Mouse (Mus musculus): ENCODE data around the gene Efna2. TPM values are rescaled to one million over a fixed set of nuclear protein-coding genes. Genes with fewer than 3 reads are reported as not detected.

Efna2 gene
- polyA plus RNA-seq, 1 experiment from 2014 or later: 21.5 TPM

Other genes starting within 250 kb of the Efna2 start
- 97.7 and 102 TPM in 2 replicates for gene Wdr18, start 219.3 kb upstream of the Efna2 start, polyA plus RNA-seq (2015; fragmentation: Nextera tagmentation; extraction: Ambion mirVana)
- gene Grin3b, start 208.8 kb upstream of the Efna2 start, polyA plus RNA-seq (2015; fragmentation: Nextera tagmentation; extraction: Ambion mirVana): 0.45 and 0.46 TPM in 2 replicates
- gene Tmem259, start 195.2 kb upstream of the Efna2 start, polyA plus RNA-seq (2015; fragmentation: Nextera tagmentation; extraction: Ambion mirVana): 11.7 and 17.4 TPM in 2 replicates
- gene Cnn2, start 190.9 kb upstream of the Efna2 start, polyA plus RNA-seq (2015; fragmentation: Nextera tagmentation; extraction: Ambion mirVana): 30.5 and 38.9 TPM in 2 replicates
- 4.2 and 5.1 TPM in 2 replicates for gene Abca7, start 183.0 kb upstream of the Efna2 start, polyA plus RNA-seq (2015; fragmentation: Nextera tagmentation; extraction: Ambion mirVana)
- gene Arhgap45, start 162.8 kb upstream of the Efna2 start, polyA plus RNA-seq (2015; fragmentation: Nextera tagmentation; extraction: Ambion mirVana): 1.7 and 2.2 TPM in 2 replicates
- gene Polr2e, start 139.7 kb upstream of the Efna2 start, polyA plus RNA-seq (2015; fragmentation: Nextera tagmentation; extraction: Ambion mirVana): 141 and 143 TPM in 2 replicates
- gene Gpx4, start 132.3 kb upstream of the Efna2 start, polyA plus RNA-seq (2015; fragmentation: Nextera tagmentation; extraction: Ambion mirVana): 601 and 643 TPM in 2 replicates
- 10.3 and 13.0 TPM in 2 replicates for gene Sbno2, start 73.9 kb upstream of the Efna2 start, polyA plus RNA-seq (2015; fragmentation: Nextera tagmentation; extraction: Ambion mirVana)
- gene Stk11, start 63.7 kb upstream of the Efna2 start, polyA plus RNA-seq (2015; fragmentation: Nextera tagmentation; extraction: Ambion mirVana): 17.7 and 18.3 TPM in 2 replicates
- 554 and 581 TPM in 2 replicates for gene Atp5d, start 40.9 kb upstream of the Efna2 start, polyA plus RNA-seq (2015; fragmentation: Nextera tagmentation; extraction: Ambion mirVana)
- gene Cbarp, start 38.6 kb upstream of the Efna2 start, polyA plus RNA-seq (2015; fragmentation: Nextera tagmentation; extraction: Ambion mirVana): 98.8 and 130 TPM in 2 replicates
- 16.0 and 16.1 TPM in 2 replicates for gene Midn, start 31.2 kb upstream of the Efna2 start, polyA plus RNA-seq (2015; fragmentation: Nextera tagmentation; extraction: Ambion mirVana)
- 288 and 311 TPM in 2 replicates for gene Cirbp, start 13.5 kb upstream of the Efna2 start, polyA plus RNA-seq (2015; fragmentation: Nextera tagmentation; extraction: Ambion mirVana)
- 9.4 and 10.1 TPM in 2 replicates for gene 1600002K03Rik, start 6.5 kb upstream of the Efna2 start, polyA plus RNA-seq (2015; fragmentation: Nextera tagmentation; extraction: Ambion mirVana)
- gene Mum1, start 47.0 kb downstream of the Efna2 start, polyA plus RNA-seq (2015; fragmentation: Nextera tagmentation; extraction: Ambion mirVana): 38.0 and 38.7 TPM in 2 replicates
- 349 and 361 TPM in 2 replicates for gene Ndufs7, start 69.6 kb downstream of the Efna2 start, polyA plus RNA-seq (2015; fragmentation: Nextera tagmentation; extraction: Ambion mirVana)
- gene Gamt, start 81.5 kb downstream of the Efna2 start, polyA plus RNA-seq (2015; fragmentation: Nextera tagmentation; extraction: Ambion mirVana): 31.8 and 32.6 TPM in 2 replicates
- 38.4 and 38.5 TPM in 2 replicates for gene Dazap1, start 82.0 kb downstream of the Efna2 start, polyA plus RNA-seq (2015; fragmentation: Nextera tagmentation; extraction: Ambion mirVana)
- gene Rps15, start 113.0 kb downstream of the Efna2 start, polyA plus RNA-seq (2015; fragmentation: Nextera tagmentation; extraction: Ambion mirVana): 491 and 527 TPM in 2 replicates
- 139 and 149 TPM in 2 replicates for gene Apc2, start 116.5 kb downstream of the Efna2 start, polyA plus RNA-seq (2015; fragmentation: Nextera tagmentation; extraction: Ambion mirVana)
- 31.7 and 32.8 TPM in 2 replicates for gene 2310011J03Rik, start 141.1 kb downstream of the Efna2 start, polyA plus RNA-seq (2015; fragmentation: Nextera tagmentation; extraction: Ambion mirVana)
- gene Pcsk4, start 150.0 kb downstream of the Efna2 start, polyA plus RNA-seq (2015; fragmentation: Nextera tagmentation; extraction: Ambion mirVana): 8.1 and 8.5 TPM in 2 replicates
- 7.5 and 7.6 TPM in 2 replicates for gene Reep6, start 150.5 kb downstream of the Efna2 start, polyA plus RNA-seq (2015; fragmentation: Nextera tagmentation; extraction: Ambion mirVana)
- gene Adamtsl5, start 168.9 kb downstream of the Efna2 start, polyA plus RNA-seq (2015; fragmentation: Nextera tagmentation; extraction: Ambion mirVana): 1.1 and 1.8 TPM in 2 replicates
- 9.3 and 11.0 TPM in 2 replicates for gene Plk5, start 177.0 kb downstream of the Efna2 start, polyA plus RNA-seq (2015; fragmentation: Nextera tagmentation; extraction: Ambion mirVana)
- gene Mex3d, start 208.2 kb downstream of the Efna2 start, polyA plus RNA-seq (2015; fragmentation: Nextera tagmentation; extraction: Ambion mirVana): 9.1 and 9.2 TPM in 2 replicates
- 196 and 207 TPM in 2 replicates for gene Mbd3, start 220.1 kb downstream of the Efna2 start, polyA plus RNA-seq (2015; fragmentation: Nextera tagmentation; extraction: Ambion mirVana)
- 704 and 759 TPM in 2 replicates for gene Uqcr11, start 227.3 kb downstream of the Efna2 start, polyA plus RNA-seq (2015; fragmentation: Nextera tagmentation; extraction: Ambion mirVana)

Measured in hindbrain, embryonic 16.5 days (tissue).